Mouse (Mus musculus) gastrocnemius, postnatal 14 days (tissue): ENCODE measurements around the gene 2610528J11Rik. TPM values are rescaled to one million over a fixed set of nuclear protein-coding genes. Genes with fewer than 3 reads are reported as not detected.

Source experiments
- total RNA-seq, 2 experiments: library from RNA; stranded (reverse); gene quantifications; 2 replicates each; pipeline ENCODE4 v1.2.3; 2021

The 2610528J11Rik gene
- total RNA-seq, 2 experiments from 2014 or later = not detected

Other genes with a start within 250 kb of the 2610528J11Rik start
- 10 to 100 TPM in 1 of 2 experiments, 1 to 10 TPM in 1; 7.7 to 11.7 TPM for gene Ptprf, start 235.6 kb upstream of the 2610528J11Rik start, total RNA-seq
- gene Szt2, start 117.7 kb upstream of the 2610528J11Rik start, total RNA-seq = 1 to 10 TPM; 5.6 to 7.1 TPM
- 10 to 100 TPM; 37.6 to 38.3 TPM for gene Med8, start 117.7 kb upstream of the 2610528J11Rik start, total RNA-seq
- gene Elovl1, start 98.9 kb upstream of the 2610528J11Rik start, total RNA-seq = 10 to 100 TPM; 13.9 to 18.8 TPM
- 1 to 10 TPM; 4.7 to 6.0 TPM for gene Cdc20, start 89.6 kb upstream of the 2610528J11Rik start, total RNA-seq
- gene Mpl, start 69.5 kb upstream of the 2610528J11Rik start, total RNA-seq = not detected
- gene Tie1, start 36.9 kb upstream of the 2610528J11Rik start, total RNA-seq = 10 to 100 TPM; 35.1 to 41.5 TPM
- under 1 TPM in 1 of 2 experiments, not detected in 1; 0.12 TPM for gene Tmem125, start 17.0 kb downstream of the 2610528J11Rik start, total RNA-seq
- gene Cfap57, start 93.8 kb downstream of the 2610528J11Rik start, total RNA-seq = not detected
- 10 to 100 TPM; 30.1 to 33.5 TPM for gene Ebna1bp2, start 93.8 kb downstream of the 2610528J11Rik start, total RNA-seq
- not detected for gene Olfr62, start 132.0 kb downstream of the 2610528J11Rik start, total RNA-seq
- gene Olfr1342, start 165.8 kb downstream of the 2610528J11Rik start, total RNA-seq = not detected
- not detected for gene Olfr1341, start 176.5 kb downstream of the 2610528J11Rik start, total RNA-seq
- gene Olfr1340, start 193.1 kb downstream of the 2610528J11Rik start, total RNA-seq = not detected
- gene Olfr1339, start 205.2 kb downstream of the 2610528J11Rik start, total RNA-seq = not detected
- gene Olfr1338, start 231.7 kb downstream of the 2610528J11Rik start, total RNA-seq = not detected